Mouse (Mus musculus) small intestine, adult 2 months (tissue): ENCODE measurements at regions not wholly inside any gene's neighbourhood (a gene's known extent, or its start where the extent isn't known, plus 50 kb on each side); places are given as distances from the start of the nearest gene placed in this dataset.

ENCODE experiments used
- H3K27ac ChIP-seq: fragments of 200-500 bp; 2 replicates; pipeline ENCODE4 v1.5.1; 2012; ENCODE audit warnings: low read depth, low read length, control low read depth, inconsistent platforms; ENCODE audit not compliant: insufficient read depth
- H3K27me3 ChIP-seq: fragments of 200-500 bp; 2 replicates; pipeline ENCODE4 v1.6.1; 2012; ENCODE audit warnings: mild to moderate bottlenecking, moderate library complexity, low read length, inconsistent platforms; ENCODE audit not compliant: control insufficient read depth, insufficient read depth
- H3K36me3 ChIP-seq: fragments of 200-500 bp; 2 replicates; pipeline ENCODE4 v1.6.1; 2012; ENCODE audit warnings: mild to moderate bottlenecking, low read length, control low read depth, inconsistent platforms; ENCODE audit not compliant: control insufficient read depth, insufficient read depth
- H3K4me1 ChIP-seq: fragments of 200-500 bp; 2 replicates; pipeline ENCODE4 v1.6.1; 2012; ENCODE audit warnings: low read length, inconsistent platforms, mixed read lengths; ENCODE audit not compliant: control insufficient read depth, insufficient read depth, insufficient read length
- H3K4me3 ChIP-seq: fragments of 200-500 bp; 2 replicates; pipeline ENCODE4 v1.5.1; 2012; ENCODE audit warnings: low read depth, mild to moderate bottlenecking, control low read depth, inconsistent platforms, low read length, moderate library complexity
- CTCF ChIP-seq: fragments of 200-500 bp; IDR thresholded peaks from 2 replicates; pipeline ENCODE4 v1.5.1; 2012; ENCODE audit warnings: low read depth, mild to moderate bottlenecking, control low read depth, inconsistent platforms, low read length, moderate library complexity, mixed read lengths; ENCODE audit not compliant: insufficient replicate concordance, insufficient read length; ENCODE audit errors: extremely low read depth
- POLR2A ChIP-seq: fragments of 200-500 bp; IDR thresholded peaks from 2 replicates; pipeline ENCODE4 v1.6.1; 2012; ENCODE audit warnings: low read depth, mild to moderate bottlenecking, control low read depth, inconsistent platforms, low read length, moderate library complexity
- WGBS: fragments of 180-500 bp; shearing (Covaris S2); methylation state at CpG from one replicate; pipeline ENCODE4 v1.1.7; 2018; 5-methylcytosine and 5-hydroxymethylcytosine counted together

DNA sequence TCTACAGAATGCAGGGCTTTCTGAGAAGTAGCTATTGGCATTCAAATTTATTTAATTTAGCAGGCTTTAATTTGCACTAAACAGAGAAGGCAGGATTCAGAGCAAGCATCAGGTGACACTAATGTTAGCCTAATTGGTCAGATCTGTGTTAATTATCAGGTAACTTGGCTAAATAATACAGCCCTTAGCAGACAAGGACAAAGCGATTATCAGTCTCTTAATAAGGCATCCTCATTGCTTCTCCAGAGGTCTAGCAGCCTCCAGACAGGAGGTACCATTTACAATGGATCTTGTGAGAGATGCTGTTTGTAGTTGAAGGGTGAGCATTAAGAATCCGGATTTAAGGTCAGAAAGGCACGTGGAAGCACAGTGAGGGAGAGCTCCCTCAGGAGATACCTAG is 253.7 kb upstream of the Fam92a start:
- 46% methylated on average over 3 of the region's 3 CpGs for WGBS
- Histone ChIP-seq H3K4me3 (no peak overlapping the region), H3K4me1 (no peaks in the 10 kb centered on the region), H3K27ac (no peak overlapping the region), H3K36me3 (no peaks in the 10 kb centered on the region), H3K27me3 (no peaks in the 10 kb centered on the region)
- TF ChIP-seq POLR2A (no peak), CTCF (no peak)

DNA sequence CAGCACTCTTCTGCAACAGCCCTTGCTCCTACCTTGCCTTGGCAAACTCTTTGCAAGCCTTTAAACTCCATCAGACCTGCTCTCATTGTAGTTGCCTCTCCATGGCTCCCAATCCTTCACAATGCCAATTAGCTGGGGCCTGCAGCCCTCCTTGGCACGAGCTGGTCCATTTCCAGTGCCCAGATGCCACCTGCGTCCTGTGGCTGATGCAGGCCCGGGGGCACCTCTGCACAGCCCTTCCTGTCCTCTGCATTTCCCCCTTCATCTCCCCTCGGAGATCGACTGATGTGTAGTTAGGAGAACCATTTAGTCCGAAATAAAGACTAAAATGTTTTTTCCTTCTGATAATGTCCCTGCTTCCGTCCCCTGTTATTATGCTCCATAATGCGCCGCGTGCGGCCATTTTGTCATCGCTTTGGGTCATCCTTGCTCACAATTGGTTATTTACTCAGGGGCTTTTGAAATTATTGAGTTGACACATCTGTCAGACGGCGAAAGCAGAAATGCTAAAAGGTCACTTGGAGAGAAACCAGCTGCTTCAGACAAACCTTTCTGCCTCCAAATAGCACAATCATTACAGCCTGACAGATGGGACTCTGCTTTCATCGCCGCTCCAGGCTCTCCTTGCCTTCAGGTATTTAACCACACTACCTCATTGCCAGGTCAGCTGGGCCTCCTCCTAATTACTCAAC is 250.0 kb upstream of the Fam92a start:
- Histone ChIP-seq H3K27ac (no peak overlapping the region), H3K27me3 (no peaks in the 10 kb centered on the region), H3K36me3 (no peaks in the 10 kb centered on the region), H3K4me3 (no peak overlapping the region), H3K4me1 (no peaks in the 10 kb centered on the region)
- no peak for TF ChIP-seq CTCF
- TF ChIP-seq POLR2A, result no peak
- WGBS, result 87% methylated on average over 16 of the region's 16 CpGs

DNA sequence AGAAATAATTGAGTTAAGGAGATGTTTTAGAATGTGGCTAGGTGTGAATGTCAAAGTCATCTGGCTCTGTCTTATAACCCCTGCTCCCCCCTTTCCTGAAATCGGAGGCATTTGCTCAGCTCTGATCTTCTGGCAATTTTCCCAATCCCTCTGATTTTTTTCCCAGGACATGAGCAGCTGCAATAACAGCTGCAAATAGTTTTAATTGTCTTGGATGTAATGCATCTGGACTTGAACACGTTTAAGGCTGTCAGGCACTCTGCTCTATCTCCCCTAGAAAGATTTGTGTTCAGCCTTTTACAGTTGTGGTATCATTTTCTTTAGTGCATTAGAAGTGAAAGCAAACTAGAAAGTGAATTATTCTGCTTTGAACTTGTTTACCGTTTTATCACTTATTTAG is 246.3 kb upstream of the Fam92a start:
- Histone ChIP-seq H3K27me3 (no peaks in the 10 kb centered on the region), H3K36me3 (no peaks in the 10 kb centered on the region), H3K4me1 (no peaks in the 10 kb centered on the region), H3K27ac (no peak overlapping the region), H3K4me3 (no peak overlapping the region)
- 42% methylated on average over 3 of the region's 3 CpGs for WGBS
- TF ChIP-seq CTCF, result no peak
- no peak for TF ChIP-seq POLR2A

DNA sequence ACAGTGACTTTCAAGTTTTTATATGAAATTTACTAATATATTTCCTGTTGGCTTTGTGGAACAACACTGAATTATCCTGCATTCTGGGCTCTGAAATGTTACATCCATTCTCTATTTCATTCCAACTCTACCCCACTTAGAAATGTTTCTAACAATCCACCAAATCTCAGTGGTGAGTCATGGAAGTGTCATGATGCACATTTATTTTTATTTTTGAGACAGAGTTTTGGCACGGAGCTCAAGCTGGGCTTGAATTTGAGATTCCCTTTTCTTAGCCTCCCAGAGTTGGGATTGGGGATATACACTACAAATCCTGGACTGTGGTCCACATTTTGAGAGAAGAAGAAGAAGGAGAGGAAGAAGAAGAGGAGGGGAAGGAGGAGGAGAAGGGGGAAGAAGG is 223.5 kb upstream of the Fam92a start:
- Histone ChIP-seq H3K4me3 (no peak overlapping the region), H3K4me1 (no peaks in the 10 kb centered on the region), H3K27me3 (no peaks in the 10 kb centered on the region), H3K27ac (no peak overlapping the region), H3K36me3 (no peaks in the 10 kb centered on the region)
- WGBS, result 67% methylated on average over 1 of the region's 1 CpGs
- no peak for TF ChIP-seq CTCF
- TF ChIP-seq POLR2A, result no peak

DNA sequence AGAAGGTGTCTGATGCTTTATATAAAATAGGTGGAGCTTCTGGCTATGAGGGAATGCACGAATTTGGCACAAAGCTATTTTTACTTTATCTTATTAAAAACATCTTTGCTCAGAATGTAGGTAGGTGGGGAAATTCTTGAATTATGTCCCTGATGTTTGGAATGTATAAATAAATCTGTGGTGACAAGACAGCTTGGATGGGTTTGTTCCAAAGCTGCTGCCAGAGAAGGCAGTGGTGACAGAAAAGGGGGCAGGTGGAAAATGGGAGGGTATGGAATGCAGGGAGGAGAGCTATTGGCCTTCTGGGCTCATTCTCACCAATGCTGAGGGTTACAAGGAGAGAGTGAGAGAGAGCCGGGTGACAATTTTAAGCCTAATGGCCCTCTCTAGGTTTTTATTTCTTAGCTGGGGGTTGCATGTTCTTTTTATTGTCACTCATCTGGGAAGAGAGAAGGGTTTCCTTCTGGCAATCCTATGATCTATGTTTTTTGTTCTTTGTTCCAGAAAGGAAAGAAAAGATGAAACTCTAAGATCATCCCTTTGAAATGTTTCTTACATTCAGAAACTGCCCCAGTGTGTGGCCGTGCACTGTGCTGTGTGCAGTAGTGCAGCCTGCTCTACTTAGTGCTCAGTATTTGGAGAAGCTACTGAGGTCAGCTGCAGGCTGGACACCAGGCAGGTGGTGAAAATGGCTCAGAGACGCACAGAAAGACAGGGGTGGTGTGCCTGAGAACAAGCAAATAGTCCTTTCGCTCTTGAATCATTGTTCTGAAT is 205.2 kb upstream of the Fam92a start:
- no peaks in the 10 kb centered on the region for H3K4me1 ChIP-seq
- 77% methylated on average over 5 of the region's 5 CpGs for WGBS
- no peak overlapping the region for H3K27ac ChIP-seq
- H3K4me3 ChIP-seq, result no peak overlapping the region
- no peaks in the 10 kb centered on the region for H3K27me3 ChIP-seq
- TF ChIP-seq POLR2A (no peak), CTCF (no peak)
- no peaks in the 10 kb centered on the region for H3K36me3 ChIP-seq

DNA sequence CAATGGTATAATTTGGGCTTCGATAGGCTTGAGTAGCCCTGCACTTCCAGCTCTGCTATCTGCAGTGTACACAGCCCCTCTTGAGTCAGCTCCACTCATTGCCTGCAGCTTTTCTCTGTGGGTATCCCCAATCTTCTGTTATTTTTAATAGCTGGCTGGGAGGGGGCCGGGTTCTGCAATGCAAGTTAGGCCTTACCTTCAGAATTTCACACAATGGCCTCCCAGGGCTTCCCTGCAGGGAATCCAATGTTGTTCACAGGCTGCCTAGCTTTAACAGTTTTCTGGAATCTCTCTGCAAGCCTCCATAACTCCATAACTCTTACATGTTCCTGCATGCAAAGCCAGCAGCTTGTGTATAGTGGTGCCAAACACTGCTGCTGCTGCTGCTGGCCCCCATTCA is 197.7 kb upstream of the Fam92a start:
- H3K4me1 ChIP-seq, result no peaks in the 10 kb centered on the region
- no peaks in the 10 kb centered on the region for H3K36me3 ChIP-seq
- no peak for TF ChIP-seq CTCF
- TF ChIP-seq POLR2A, result no peak
- no peaks in the 10 kb centered on the region for H3K27me3 ChIP-seq
- WGBS, result 73% methylated on average over 2 of the region's 2 CpGs
- H3K4me3 ChIP-seq, result no peak overlapping the region
- no peak overlapping the region for H3K27ac ChIP-seq

DNA sequence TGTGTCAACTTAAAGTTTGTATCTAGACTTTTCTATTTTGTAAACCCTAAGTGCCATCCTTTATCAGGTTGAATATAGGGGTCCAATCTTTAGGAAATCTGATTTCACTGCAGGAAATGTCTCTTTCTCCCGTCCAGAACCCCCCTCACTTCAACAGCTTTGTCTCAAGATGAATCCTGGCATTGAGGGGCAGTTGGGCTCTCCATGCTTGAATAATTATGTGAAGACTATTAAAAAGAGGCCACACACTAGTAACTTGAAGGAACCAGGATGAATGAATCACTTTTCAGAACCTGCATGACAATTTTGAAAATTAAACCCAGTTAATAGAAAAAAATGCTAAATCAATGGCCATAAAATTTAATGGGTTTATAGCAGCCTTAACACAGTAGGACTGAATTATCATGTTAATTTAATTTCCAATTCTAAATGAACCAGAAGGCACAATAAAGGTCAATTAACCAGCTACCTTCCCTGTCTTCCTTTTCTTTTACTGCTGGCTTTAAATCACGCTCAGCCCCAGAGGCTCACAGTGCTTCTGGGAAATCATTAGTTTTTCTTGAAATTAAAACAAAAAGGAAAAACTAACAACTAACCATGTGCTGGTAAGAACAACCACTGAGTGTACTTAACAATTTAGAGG is 185.3 kb upstream of the Fam92a start:
- no peaks in the 10 kb centered on the region for H3K36me3 ChIP-seq
- no peaks in the 10 kb centered on the region for H3K4me1 ChIP-seq
- H3K4me3 ChIP-seq, result no peak overlapping the region
- TF ChIP-seq POLR2A, result no peak
- TF ChIP-seq CTCF, result no peak
- no peaks in the 10 kb centered on the region for H3K27me3 ChIP-seq
- no peak overlapping the region for H3K27ac ChIP-seq
- WGBS, result 59% methylated on average over 2 of the region's 2 CpGs
